Mouse (Mus musculus): ENCODE data around the gene Slc35a2. TPM values are rescaled to one million over a fixed set of nuclear protein-coding genes. Genes with fewer than 3 reads are reported as not detected.

Slc35a2 gene
- polyA plus RNA-seq (2014; fragmentation: Nextera tagmentation; extraction: Ambion mirVana): 10.9 and 12.6 TPM in 2 replicates

DNA sequence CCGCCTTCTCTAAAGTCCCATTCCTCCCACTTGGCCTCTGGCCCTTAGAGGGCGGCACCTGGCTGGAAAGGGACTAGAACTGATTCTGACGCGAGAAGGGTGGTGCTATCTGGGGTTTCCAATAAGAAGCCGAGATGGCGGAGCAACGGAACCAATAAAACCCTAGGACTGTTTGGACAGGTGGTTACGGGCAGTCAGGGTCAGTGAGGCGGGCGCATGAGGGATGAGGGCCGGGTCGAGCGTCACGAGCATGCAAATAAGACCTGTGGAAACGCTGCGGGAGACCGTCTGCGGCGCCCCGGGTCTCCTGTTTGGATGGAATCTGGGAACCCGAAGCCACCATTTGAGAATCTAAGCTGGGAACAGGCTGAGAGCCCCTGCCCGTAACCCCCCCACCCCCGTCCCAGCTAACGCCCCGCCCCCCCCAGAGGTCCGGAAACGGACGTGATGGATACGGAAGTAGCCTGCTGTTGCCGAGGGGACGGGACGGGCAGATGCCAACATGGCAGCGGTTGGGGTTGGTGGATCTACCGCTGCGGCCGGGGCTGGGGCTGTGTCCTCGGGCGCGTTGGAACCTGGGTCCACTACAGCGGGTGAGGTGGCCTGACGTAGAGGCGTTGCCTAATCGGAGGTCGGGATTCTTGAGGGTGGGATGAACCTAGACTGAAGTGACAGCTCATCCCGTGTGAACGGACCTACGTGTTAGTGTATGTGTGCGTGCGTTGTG, at the start of gene Slc35a2:
Gene Slc35a2, plus strand, starts transcription at position 188 of the 727 bp plus-strand sequence.
- ATAC-seq (replicated peaks; ENCODE audit: low FRiP score) (peak; percentile 89), DNase-seq (ENCODE audit: low spot score) (peak; percentile 83)
- Histone ChIP-seq H3K4me3 (ENCODE audit: low read depth, low read length) (peak within 1 kb of the TSS; percentile 53), H3K4me1 (replicated peaks; ENCODE audit: control insufficient read depth, insufficient read depth, low read length) (peaks cover 3% of the 10 kb centered on the region; the same call in 1 of the 2 replicates), H3K27me3 (ENCODE audit: control insufficient read depth, insufficient read depth, low read length) (no peaks in the 10 kb centered on the region), H3K27ac (ENCODE audit: low read depth, low read length) (peak within 1 kb of the TSS; percentile 74), H3K4me2 (ENCODE audit: low read depth, low read length, severe bottlenecking) (peak within 1 kb of the TSS; percentile 61), H3K9me3 (ENCODE audit: control insufficient read depth, low read length) (no peaks in the 10 kb centered on the region), H3K36me3 (ENCODE audit: control insufficient read depth, insufficient read depth, low read length) (no peaks in the 10 kb centered on the region), H3K9ac (ENCODE audit: low read length) (peak within 1 kb of the TSS; percentile 40)
- 19% methylated on average over 45 of the region's 49 CpGs for WGBS

DNA sequence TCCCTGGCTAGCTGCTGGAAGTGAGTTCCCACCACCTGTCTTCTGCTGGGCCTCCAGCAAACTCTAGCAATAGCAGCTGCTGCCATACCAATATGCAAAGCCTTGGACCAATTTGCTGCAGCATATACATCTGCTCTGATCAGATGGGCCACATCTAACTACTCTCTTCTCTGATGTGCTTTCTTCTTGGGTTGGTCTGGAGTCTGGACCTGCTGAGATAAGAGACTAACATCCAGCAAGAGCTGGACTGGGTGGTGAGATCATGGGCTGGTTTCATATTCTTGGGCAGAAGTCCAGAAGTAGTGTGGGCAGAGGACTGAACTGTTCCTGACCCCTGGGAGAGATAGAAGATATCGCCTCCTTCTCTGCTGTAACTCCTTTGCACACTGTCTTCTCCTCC, 46.7 kb upstream of the Slc35a2 start:
- Histone ChIP-seq H3K4me3 (ENCODE audit: low read depth, low read length) (no peak overlapping the region), H3K9ac (ENCODE audit: low read length) (no peak overlapping the region), H3K9me3 (ENCODE audit: control insufficient read depth, low read length) (no peaks in the 10 kb centered on the region), H3K27ac (ENCODE audit: low read depth, low read length) (no peak overlapping the region), H3K27me3 (ENCODE audit: control insufficient read depth, insufficient read depth, low read length) (no peaks in the 10 kb centered on the region), H3K36me3 (ENCODE audit: control insufficient read depth, insufficient read depth, low read length) (no peaks in the 10 kb centered on the region), H3K4me2 (ENCODE audit: low read depth, low read length, severe bottlenecking) (no peak overlapping the region), H3K4me1 (replicated peaks; ENCODE audit: control insufficient read depth, insufficient read depth, low read length) (no peaks in the 10 kb centered on the region)
- ATAC-seq (replicated peaks; ENCODE audit: low FRiP score) (no peak), DNase-seq (ENCODE audit: low spot score) (no peak)
- 100% methylated on average over 1 of the region's 1 CpGs for WGBS

DNA sequence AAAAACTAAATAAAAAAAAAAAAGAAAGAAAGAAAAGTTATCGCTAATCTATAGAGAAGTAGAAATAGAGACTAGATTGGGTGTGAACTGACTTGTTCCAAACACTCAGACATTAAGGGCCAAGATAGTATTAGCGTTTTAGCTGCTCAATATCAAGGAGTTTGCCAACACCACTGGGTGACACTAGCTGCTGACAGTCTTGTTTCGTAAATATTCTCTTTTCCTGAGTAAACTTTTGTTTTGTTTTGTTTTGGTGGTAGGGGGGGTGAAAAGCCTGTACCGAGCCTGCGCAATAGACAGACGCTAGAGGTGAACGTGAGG, 43.0 kb upstream of the Slc35a2 start:
- Histone ChIP-seq H3K4me3 (ENCODE audit: low read depth, low read length) (peak overlapping the region; percentile 71), H3K9me3 (ENCODE audit: control insufficient read depth, low read length) (no peaks in the 10 kb centered on the region), H3K27me3 (ENCODE audit: control insufficient read depth, insufficient read depth, low read length) (no peaks in the 10 kb centered on the region), H3K27ac (ENCODE audit: low read depth, low read length) (no peak overlapping the region), H3K36me3 (ENCODE audit: control insufficient read depth, insufficient read depth, low read length) (no peaks in the 10 kb centered on the region), H3K9ac (ENCODE audit: low read length) (no peak overlapping the region), H3K4me1 (replicated peaks; ENCODE audit: control insufficient read depth, insufficient read depth, low read length) (no peaks in the 10 kb centered on the region), H3K4me2 (ENCODE audit: low read depth, low read length, severe bottlenecking) (peak overlapping the region; percentile 42; the same call in 1 of the 2 replicates)
- WGBS: 21% methylated on average over 7 of the region's 7 CpGs
- DNase-seq (ENCODE audit: low spot score): no peak
- no peak for ATAC-seq (replicated peaks; ENCODE audit: low FRiP score)

DNA sequence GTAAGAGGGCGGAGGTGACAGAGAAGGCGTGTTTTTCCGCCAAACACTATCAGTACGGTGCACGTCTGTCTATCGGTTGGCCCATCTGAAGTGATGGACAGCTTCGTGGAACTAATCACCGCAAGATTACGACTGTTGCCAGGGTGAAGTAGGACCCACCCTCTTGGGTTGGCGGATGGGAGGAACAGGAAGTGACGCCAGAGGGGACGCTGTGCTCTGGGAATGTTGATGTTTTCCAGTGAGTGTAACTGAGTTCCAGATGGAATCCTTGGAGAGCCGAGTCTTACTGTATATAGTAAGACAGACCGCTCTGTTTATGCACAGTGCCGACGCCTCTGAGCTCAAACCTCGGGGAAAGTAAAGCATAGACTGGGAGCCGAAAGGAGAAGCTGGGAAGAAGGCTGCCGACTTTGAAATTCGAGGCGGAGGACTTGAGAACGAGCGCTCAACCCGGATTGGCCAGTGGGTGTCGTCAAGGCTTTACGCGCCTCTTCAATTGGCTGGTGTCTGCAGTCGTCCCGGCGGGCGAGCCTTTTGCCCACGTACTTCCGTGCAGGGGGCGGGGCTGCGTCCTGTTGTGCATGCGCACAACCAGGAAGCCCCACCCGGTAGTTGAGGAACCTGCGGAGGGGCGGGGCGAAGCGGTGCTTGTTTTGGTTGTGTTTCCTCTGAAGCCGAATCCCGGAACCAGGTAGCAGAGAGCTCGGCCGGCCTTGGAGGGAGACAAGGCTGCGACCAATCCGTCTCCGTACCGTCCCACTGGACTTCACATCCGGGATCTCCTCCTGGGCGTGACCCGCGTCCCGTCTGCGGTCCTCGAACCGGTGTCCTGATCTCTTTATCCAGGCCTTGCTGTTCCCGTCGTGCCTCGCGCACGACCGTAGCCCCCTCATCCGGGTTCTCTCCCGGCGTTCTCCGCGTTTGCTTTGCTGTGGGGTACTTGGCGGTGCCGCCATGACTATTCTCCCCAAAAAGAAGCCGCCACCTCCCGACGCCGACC, 42.4 kb upstream of the Slc35a2 start, which contains the start of gene Otud5:
Gene Otud5, plus strand, starts transcription at position 202 of the 1,000 bp plus-strand sequence.
- H3K4me3 ChIP-seq (ENCODE audit: low read depth, low read length): peak within 1 kb of the TSS; percentile 71
- 20% methylated on average over 73 of the region's 74 CpGs for WGBS
- peak within 1 kb of the TSS; percentile 77 for H3K9ac ChIP-seq (ENCODE audit: low read length)
- H3K4me1 ChIP-seq (replicated peaks; ENCODE audit: control insufficient read depth, insufficient read depth, low read length): no peaks in the 10 kb centered on the region
- H3K9me3 ChIP-seq (ENCODE audit: control insufficient read depth, low read length): no peaks in the 10 kb centered on the region
- DNase-seq (ENCODE audit: low spot score) (peak; percentile 95), ATAC-seq (replicated peaks; ENCODE audit: low FRiP score) (peak; percentile 98)
- no peaks in the 10 kb centered on the region for H3K36me3 ChIP-seq (ENCODE audit: control insufficient read depth, insufficient read depth, low read length)
- H3K4me2 ChIP-seq (ENCODE audit: low read depth, low read length, severe bottlenecking): peak within 1 kb of the TSS; percentile 59
- peak within 1 kb of the TSS; percentile 78 for H3K27ac ChIP-seq (ENCODE audit: low read depth, low read length)
- no peaks in the 10 kb centered on the region for H3K27me3 ChIP-seq (ENCODE audit: control insufficient read depth, insufficient read depth, low read length)

DNA sequence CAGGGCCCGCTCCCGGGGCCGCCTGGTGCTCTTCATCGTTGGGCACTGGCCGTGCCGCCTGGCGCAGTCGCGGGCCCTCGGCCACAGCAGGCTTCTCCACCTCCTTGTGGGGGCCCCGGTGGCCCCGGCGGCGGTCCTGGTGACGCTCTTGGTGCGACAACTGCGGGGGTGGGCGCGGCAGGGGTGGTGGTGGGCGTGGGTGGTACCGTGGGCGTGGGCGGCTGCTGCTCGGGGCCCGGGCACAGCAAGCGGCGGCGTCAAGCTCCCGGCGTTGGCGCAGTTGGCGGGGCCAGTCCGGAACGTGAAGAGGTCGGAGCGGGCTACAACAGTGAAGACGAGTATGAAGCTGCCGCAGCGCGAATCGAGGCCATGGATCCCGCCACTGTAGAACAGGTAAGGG, 41.5 kb upstream of the Slc35a2 start:
- DNase-seq (ENCODE audit: low spot score): peak; percentile 57

DNA sequence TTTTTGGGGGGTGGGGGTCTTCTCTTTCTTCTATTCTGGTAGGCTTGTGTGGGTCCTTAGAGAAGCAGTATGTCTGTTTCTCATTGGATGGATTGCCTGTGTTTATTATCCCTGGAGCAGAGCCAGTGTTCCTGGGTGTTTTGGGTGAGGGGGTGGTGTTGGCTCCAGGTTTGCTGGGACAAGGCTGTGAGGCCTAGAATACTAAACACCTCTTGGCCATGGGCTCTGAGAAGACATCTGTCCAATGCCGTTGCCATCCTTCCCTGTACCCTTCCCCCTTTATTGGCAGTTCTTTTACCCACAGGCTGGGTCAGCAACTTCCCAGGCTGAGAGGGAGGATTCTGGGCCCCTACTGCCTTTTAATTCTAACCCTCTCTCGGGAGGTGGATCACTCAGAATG, 36.0 kb upstream of the Slc35a2 start:
- Histone ChIP-seq H3K9ac (ENCODE audit: low read length) (no peak overlapping the region), H3K4me3 (ENCODE audit: low read depth, low read length) (no peak overlapping the region), H3K4me1 (replicated peaks; ENCODE audit: control insufficient read depth, insufficient read depth, low read length) (no peaks in the 10 kb centered on the region), H3K4me2 (ENCODE audit: low read depth, low read length, severe bottlenecking) (no peak overlapping the region), H3K9me3 (ENCODE audit: control insufficient read depth, low read length) (no peaks in the 10 kb centered on the region), H3K36me3 (ENCODE audit: control insufficient read depth, insufficient read depth, low read length) (no peaks in the 10 kb centered on the region), H3K27me3 (ENCODE audit: control insufficient read depth, insufficient read depth, low read length) (no peaks in the 10 kb centered on the region), H3K27ac (ENCODE audit: low read depth, low read length) (no peak overlapping the region)
- 81% methylated on average over 2 of the region's 2 CpGs for WGBS
- no peak for ATAC-seq (replicated peaks; ENCODE audit: low FRiP score)
- DNase-seq (ENCODE audit: low spot score): no peak

More for the DNA sequence above, 41.5 kb upstream of the Slc35a2 start:
- 13% methylated on average over 41 of the region's 42 CpGs for WGBS
- no peaks in the 10 kb centered on the region for H3K4me1 ChIP-seq (replicated peaks; ENCODE audit: control insufficient read depth, insufficient read depth, low read length)
- no peaks in the 10 kb centered on the region for H3K27me3 ChIP-seq (ENCODE audit: control insufficient read depth, insufficient read depth, low read length)
- H3K36me3 ChIP-seq (ENCODE audit: control insufficient read depth, insufficient read depth, low read length): no peaks in the 10 kb centered on the region
- no peaks in the 10 kb centered on the region for H3K9me3 ChIP-seq (ENCODE audit: control insufficient read depth, low read length)
- H3K4me2 ChIP-seq (ENCODE audit: low read depth, low read length, severe bottlenecking): peak overlapping the region; percentile 59
- ATAC-seq (replicated peaks; ENCODE audit: low FRiP score): no peak
- H3K27ac ChIP-seq (ENCODE audit: low read depth, low read length): peak overlapping the region; percentile 55; the same call in 1 of the 2 replicates
- peak overlapping the region; percentile 77 for H3K9ac ChIP-seq (ENCODE audit: low read length)
- H3K4me3 ChIP-seq (ENCODE audit: low read depth, low read length): peak overlapping the region; percentile 71

DNA sequence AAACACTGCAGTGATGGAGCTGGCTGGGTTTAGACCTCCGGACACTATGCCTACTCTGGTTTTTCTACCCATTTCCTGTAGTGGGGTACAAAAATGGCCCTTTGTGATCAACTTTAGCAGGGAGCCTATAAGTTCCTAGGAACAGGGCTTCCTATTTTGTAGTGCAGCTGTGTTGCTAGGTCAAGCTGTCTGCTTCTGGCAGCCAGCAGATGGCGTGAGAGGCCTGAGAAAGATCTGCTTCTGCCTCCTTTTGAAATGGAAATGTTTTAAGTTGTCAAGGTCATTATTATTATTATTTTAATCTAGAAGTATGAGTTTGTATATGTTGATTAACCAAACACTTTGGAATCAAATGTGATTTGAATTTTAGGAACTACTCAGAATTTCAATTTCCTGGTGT, 29.2 kb upstream of the Slc35a2 start:
- Histone ChIP-seq H3K9ac (ENCODE audit: low read length) (no peak overlapping the region), H3K27me3 (ENCODE audit: control insufficient read depth, insufficient read depth, low read length) (no peaks in the 10 kb centered on the region), H3K4me3 (ENCODE audit: low read depth, low read length) (no peak overlapping the region), H3K4me2 (ENCODE audit: low read depth, low read length, severe bottlenecking) (no peak overlapping the region), H3K27ac (ENCODE audit: low read depth, low read length) (no peak overlapping the region), H3K36me3 (ENCODE audit: control insufficient read depth, insufficient read depth, low read length) (no peaks in the 10 kb centered on the region), H3K9me3 (ENCODE audit: control insufficient read depth, low read length) (no peaks in the 10 kb centered on the region), H3K4me1 (replicated peaks; ENCODE audit: control insufficient read depth, insufficient read depth, low read length) (no peaks in the 10 kb centered on the region)
- DNase-seq (ENCODE audit: low spot score): no peak
- WGBS: 52% methylated on average over 2 of the region's 2 CpGs
- ATAC-seq (replicated peaks; ENCODE audit: low FRiP score): no peak

DNA sequence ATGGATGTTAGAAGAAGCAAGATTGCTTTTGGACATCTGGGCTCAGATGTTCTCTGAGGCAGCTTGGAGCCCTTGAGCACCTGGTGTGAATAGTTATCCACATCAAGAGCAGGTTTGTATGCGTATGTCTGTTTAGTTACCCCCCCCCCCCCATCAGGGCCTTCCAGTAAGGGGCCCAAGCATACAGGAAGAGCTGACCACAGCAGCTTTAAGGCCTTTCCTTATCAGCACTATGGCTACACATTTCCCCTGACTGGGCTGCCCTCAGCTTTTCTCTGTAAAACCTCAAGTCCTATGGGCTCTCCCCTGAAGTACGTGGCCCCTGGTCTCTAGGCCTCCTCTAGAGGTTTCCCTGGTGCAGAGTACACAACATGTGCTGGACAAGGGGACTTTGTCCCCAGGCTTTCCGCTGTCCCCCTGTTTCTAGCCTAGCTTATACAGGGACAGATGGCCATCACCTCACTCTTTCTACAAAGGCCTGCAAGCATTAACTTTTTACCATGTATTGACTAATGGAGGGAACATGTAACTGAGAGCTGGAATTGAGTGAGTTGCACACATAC, 24.6 kb upstream of the Slc35a2 start:
- no peaks in the 10 kb centered on the region for H3K4me1 ChIP-seq (replicated peaks; ENCODE audit: control insufficient read depth, insufficient read depth, low read length)
- DNase-seq (ENCODE audit: low spot score): no peak
- H3K36me3 ChIP-seq (ENCODE audit: control insufficient read depth, insufficient read depth, low read length): no peaks in the 10 kb centered on the region
- 94% methylated on average over 3 of the region's 3 CpGs for WGBS
- no peak for ATAC-seq (replicated peaks; ENCODE audit: low FRiP score)
- no peaks in the 10 kb centered on the region for H3K27me3 ChIP-seq (ENCODE audit: control insufficient read depth, insufficient read depth, low read length)
- no peak overlapping the region for H3K27ac ChIP-seq (ENCODE audit: low read depth, low read length)
- no peak overlapping the region for H3K4me2 ChIP-seq (ENCODE audit: low read depth, low read length, severe bottlenecking)
- H3K9me3 ChIP-seq (ENCODE audit: control insufficient read depth, low read length): no peaks in the 10 kb centered on the region
- no peak overlapping the region for H3K4me3 ChIP-seq (ENCODE audit: low read depth, low read length)
- H3K9ac ChIP-seq (ENCODE audit: low read length): no peak overlapping the region
